Mouse (Mus musculus) ZHBTc4 (cell line): ENCODE data around the gene Gm20809.
"Not testable (repeated sequence)": the region's sequence is repeated elsewhere in the genome, so short reads cannot be mapped to it uniquely, and the experiment has no call there.

Experiments
- DNase-seq: peaks from one replicate; pipeline ENCODE4 v3.0.0-alpha.2; 2011; ENCODE audit warnings: low read depth, low spot score

Gm20809 gene

GRCm38 (mm10) chrY:24454757-24455156, at the start of gene Gm20809:
Gene Gm20809, plus strand, starts transcription at chrY:24455057.
- DNase-seq: not testable (repeated sequence)
